Mouse (Mus musculus): ENCODE measurements around the gene Impad1. TPM values are rescaled to one million over a fixed set of nuclear protein-coding genes. Genes with fewer than 3 reads are reported as not detected.

Impad1 gene
- polyA plus RNA-seq, 1 experiment from 2014 or later: 37.6 TPM

DNA sequence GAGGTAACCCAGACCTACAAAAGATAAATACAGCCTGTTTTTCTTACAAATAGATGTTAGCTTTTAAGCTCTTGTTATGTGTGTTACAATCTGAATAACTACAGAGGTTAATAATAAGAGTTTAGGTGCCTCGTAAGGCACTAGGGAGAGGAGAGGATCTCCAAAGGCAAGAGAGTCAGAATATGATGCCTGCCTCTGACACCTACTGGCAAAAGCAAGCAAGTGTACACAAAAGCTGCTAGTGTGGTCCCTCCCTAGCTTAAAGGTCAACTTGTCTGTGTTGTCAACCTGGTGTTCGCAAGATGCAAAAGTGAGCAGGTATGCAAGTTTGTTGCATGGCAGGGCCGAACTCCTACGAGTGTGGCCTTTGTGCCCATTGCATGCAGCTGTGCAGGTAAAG, 34.8 kb downstream of the Impad1 start:
- no peak overlapping the region for H3K27ac ChIP-seq (replicated peaks in 1 of 2; ENCODE audit: control insufficient read depth in 1 of 2, insufficient read depth in 1 of 2, low read depth in 2 of 2, low read length in 2 of 2)
- no peak overlapping the region for H3K4me3 ChIP-seq (ENCODE audit: control insufficient read depth in 1 of 2, insufficient read depth in 1 of 2, low read depth in 1 of 2, low read length in 2 of 2)
- WGBS: 81% methylated on average over 4 of the region's 4 CpGs
- H3K27me3 ChIP-seq (ENCODE audit: control insufficient read depth, insufficient read depth, low read length): no peaks in the 10 kb centered on the region
- no peak overlapping the region for H3K9ac ChIP-seq (ENCODE audit: low read length)
- H3K36me3 ChIP-seq (ENCODE audit: control insufficient read depth, insufficient read depth, low read length): no peaks in the 10 kb centered on the region
- H3K4me2 ChIP-seq (ENCODE audit: low read length): no peak overlapping the region
- no peaks in the 10 kb centered on the region for H3K9me3 ChIP-seq (ENCODE audit: control insufficient read depth, low read length)
- ATAC-seq (ENCODE audit: insufficient number of reproducible peaks, insufficient read depth, low FRiP score, low read depth): no peak
- H3K4me1 ChIP-seq (ENCODE audit: control insufficient read depth in 2 of 2, insufficient read depth in 2 of 2, low read length in 2 of 2): no peaks in the 10 kb centered on the region

DNA sequence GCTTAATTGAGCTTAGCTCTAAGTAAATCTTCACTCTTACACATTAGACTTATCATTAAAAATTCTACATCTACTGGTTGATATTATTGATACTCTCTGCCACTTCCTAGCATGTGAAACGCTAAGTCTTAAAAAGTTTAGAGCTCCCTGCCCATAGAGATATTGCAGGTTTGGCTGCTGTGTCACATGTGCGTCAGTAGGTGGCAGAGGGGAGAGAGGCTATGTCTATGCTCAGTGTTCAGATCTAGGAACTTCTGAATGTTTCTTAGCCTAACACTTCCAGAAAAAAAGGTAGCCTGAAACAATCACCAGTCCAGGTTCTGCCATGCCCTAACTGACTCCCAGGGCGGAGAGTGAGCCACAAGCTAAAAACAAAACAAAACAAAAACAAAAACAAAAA, 63.7 kb downstream of the Impad1 start:
- Histone ChIP-seq H3K36me3 (ENCODE audit: control insufficient read depth, insufficient read depth, low read length) (no peaks in the 10 kb centered on the region), H3K9me3 (ENCODE audit: control insufficient read depth, low read length) (no peaks in the 10 kb centered on the region), H3K4me2 (ENCODE audit: low read length) (no peak overlapping the region), H3K4me3 (ENCODE audit: control insufficient read depth in 1 of 2, insufficient read depth in 1 of 2, low read depth in 1 of 2, low read length in 2 of 2) (no peak overlapping the region), H3K27ac (replicated peaks in 1 of 2; ENCODE audit: control insufficient read depth in 1 of 2, insufficient read depth in 1 of 2, low read depth in 2 of 2, low read length in 2 of 2) (no peak overlapping the region), H3K4me1 (ENCODE audit: control insufficient read depth in 2 of 2, insufficient read depth in 2 of 2, low read length in 2 of 2) (no peaks in the 10 kb centered on the region), H3K27me3 (ENCODE audit: control insufficient read depth, insufficient read depth, low read length) (no peaks in the 10 kb centered on the region), H3K9ac (ENCODE audit: low read length) (no peak overlapping the region)
- no peak for ATAC-seq (ENCODE audit: insufficient number of reproducible peaks, insufficient read depth, low FRiP score, low read depth)
- 54% methylated on average over 3 of the region's 3 CpGs for WGBS

DNA sequence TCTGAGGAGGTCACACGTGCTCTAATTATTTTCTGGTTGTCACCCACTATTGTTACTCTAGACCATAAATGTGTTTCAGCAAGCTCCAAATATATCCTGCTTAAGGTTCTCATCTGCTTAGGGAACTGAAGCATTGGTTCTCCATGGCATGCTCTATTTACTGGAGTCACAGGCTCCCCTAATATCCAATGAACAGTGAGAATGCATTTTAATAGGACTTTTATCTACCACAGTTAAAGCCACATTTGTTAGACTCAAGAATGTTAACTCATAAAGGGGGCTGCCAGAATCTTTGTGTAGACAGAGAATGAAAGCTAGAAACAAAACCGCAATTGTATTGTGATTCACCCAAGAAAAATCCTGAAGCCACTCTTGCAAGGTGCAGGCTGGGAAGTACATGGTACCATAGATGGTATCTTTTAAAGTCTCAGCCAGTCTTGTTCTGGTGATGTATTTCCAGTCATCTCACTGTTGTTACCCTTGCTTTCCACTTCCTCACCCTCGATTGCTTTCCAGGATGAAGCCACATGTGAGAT, 66.8 kb downstream of the Impad1 start:
- Histone ChIP-seq H3K9me3 (ENCODE audit: control insufficient read depth, low read length) (no peaks in the 10 kb centered on the region), H3K36me3 (ENCODE audit: control insufficient read depth, insufficient read depth, low read length) (no peaks in the 10 kb centered on the region), H3K9ac (ENCODE audit: low read length) (no peak overlapping the region), H3K27ac (replicated peaks in 1 of 2; ENCODE audit: control insufficient read depth in 1 of 2, insufficient read depth in 1 of 2, low read depth in 2 of 2, low read length in 2 of 2) (no peak overlapping the region), H3K27me3 (ENCODE audit: control insufficient read depth, insufficient read depth, low read length) (no peaks in the 10 kb centered on the region), H3K4me1 (ENCODE audit: control insufficient read depth in 2 of 2, insufficient read depth in 2 of 2, low read length in 2 of 2) (no peaks in the 10 kb centered on the region), H3K4me3 (ENCODE audit: control insufficient read depth in 1 of 2, insufficient read depth in 1 of 2, low read depth in 1 of 2, low read length in 2 of 2) (no peak overlapping the region), H3K4me2 (ENCODE audit: low read length) (no peak overlapping the region)
- 71% methylated on average over 3 of the region's 3 CpGs for WGBS
- ATAC-seq (ENCODE audit: insufficient number of reproducible peaks, insufficient read depth, low FRiP score, low read depth): no peak

DNA sequence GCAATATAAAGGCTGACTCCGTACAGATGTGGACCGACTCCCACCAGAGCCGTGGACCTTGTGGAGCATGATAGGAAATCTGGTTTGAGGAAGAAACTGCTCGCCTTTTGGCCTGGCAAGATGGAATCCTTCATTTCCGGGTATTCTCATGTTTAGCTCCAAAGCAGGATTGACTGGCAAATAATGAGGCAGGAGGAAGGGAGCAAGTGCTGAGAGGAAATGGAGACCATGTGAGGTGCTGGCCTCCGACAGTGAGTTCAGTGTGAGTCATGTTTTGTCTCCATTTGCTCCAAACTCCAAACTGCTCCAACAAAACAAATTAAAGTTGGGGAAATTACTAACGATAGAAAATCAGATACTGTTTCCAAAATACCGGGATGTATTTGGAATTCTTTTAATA, 69.3 kb downstream of the Impad1 start:
- Histone ChIP-seq H3K9me3 (ENCODE audit: control insufficient read depth, low read length) (no peaks in the 10 kb centered on the region), H3K27ac (replicated peaks in 1 of 2; ENCODE audit: control insufficient read depth in 1 of 2, insufficient read depth in 1 of 2, low read depth in 2 of 2, low read length in 2 of 2) (no peak overlapping the region), H3K4me1 (ENCODE audit: control insufficient read depth in 2 of 2, insufficient read depth in 2 of 2, low read length in 2 of 2) (no peaks in the 10 kb centered on the region), H3K36me3 (ENCODE audit: control insufficient read depth, insufficient read depth, low read length) (no peaks in the 10 kb centered on the region), H3K4me3 (ENCODE audit: control insufficient read depth in 1 of 2, insufficient read depth in 1 of 2, low read depth in 1 of 2, low read length in 2 of 2) (no peak overlapping the region), H3K27me3 (ENCODE audit: control insufficient read depth, insufficient read depth, low read length) (no peaks in the 10 kb centered on the region), H3K4me2 (ENCODE audit: low read length) (no peak overlapping the region), H3K9ac (ENCODE audit: low read length) (no peak overlapping the region)
- WGBS: 69% methylated on average over 8 of the region's 8 CpGs
- no peak for ATAC-seq (ENCODE audit: insufficient number of reproducible peaks, insufficient read depth, low FRiP score, low read depth)

DNA sequence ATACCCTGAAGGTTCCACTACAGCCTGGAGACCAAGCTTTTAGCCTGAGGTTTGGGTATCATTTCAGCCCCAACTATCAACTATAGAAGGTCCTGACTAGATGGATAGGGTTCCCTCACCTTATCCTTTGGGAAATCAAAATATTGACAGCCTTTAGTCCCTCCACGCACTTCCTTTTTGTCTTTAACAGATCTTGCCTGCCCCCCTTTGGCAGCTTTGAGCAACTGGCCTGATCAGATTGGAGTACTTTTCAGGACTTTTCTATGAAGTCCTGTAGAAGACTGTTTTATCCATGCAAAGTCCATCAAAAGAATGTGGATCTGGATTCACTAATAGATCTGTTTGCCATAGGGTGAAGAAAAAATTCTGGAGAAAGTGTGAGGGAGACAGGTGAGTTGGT, 71.1 kb downstream of the Impad1 start:
- H3K27ac ChIP-seq (replicated peaks in 1 of 2; ENCODE audit: control insufficient read depth in 1 of 2, insufficient read depth in 1 of 2, low read depth in 2 of 2, low read length in 2 of 2): no peak overlapping the region
- 56% methylated on average over 1 of the region's 1 CpGs for WGBS
- no peak for ATAC-seq (ENCODE audit: insufficient number of reproducible peaks, insufficient read depth, low FRiP score, low read depth)
- no peak overlapping the region for H3K4me2 ChIP-seq (ENCODE audit: low read length)
- H3K9me3 ChIP-seq (ENCODE audit: control insufficient read depth, low read length): no peaks in the 10 kb centered on the region
- H3K4me3 ChIP-seq (ENCODE audit: control insufficient read depth in 1 of 2, insufficient read depth in 1 of 2, low read depth in 1 of 2, low read length in 2 of 2): no peak overlapping the region
- H3K9ac ChIP-seq (ENCODE audit: low read length): no peak overlapping the region
- H3K4me1 ChIP-seq (ENCODE audit: control insufficient read depth in 2 of 2, insufficient read depth in 2 of 2, low read length in 2 of 2): no peaks in the 10 kb centered on the region
- no peaks in the 10 kb centered on the region for H3K27me3 ChIP-seq (ENCODE audit: control insufficient read depth, insufficient read depth, low read length)
- H3K36me3 ChIP-seq (ENCODE audit: control insufficient read depth, insufficient read depth, low read length): no peaks in the 10 kb centered on the region

DNA sequence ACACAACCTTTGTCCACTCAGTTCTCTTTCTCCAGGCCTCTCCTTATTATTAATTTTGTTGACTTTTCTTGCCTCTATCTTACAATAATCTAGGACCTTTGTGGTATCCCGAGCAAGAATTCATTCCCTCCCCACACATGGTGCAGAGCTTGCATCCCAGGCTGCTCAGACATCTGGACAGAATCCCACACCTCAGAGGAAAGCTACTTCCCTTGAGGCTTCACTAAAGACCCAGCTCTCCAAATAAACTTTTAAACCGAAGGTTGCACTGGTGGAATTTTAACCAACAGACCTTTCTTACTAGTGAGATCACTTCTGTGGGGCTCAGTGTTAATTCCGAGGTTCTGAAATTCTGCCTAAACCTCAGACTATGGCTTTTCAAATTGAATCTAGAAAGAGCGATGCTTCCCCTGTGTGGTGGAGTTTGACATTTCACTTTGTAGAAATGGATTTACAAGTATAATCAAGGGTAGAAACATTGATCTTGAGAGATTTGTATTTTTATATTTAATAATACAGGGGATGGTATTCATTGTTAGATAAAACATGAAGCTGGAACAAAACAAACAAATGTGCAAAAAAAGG, 75.3 kb downstream of the Impad1 start:
- Histone ChIP-seq H3K4me1 (ENCODE audit: control insufficient read depth in 2 of 2, insufficient read depth in 2 of 2, low read length in 2 of 2) (no peaks in the 10 kb centered on the region), H3K9me3 (ENCODE audit: control insufficient read depth, low read length) (no peaks in the 10 kb centered on the region), H3K27me3 (ENCODE audit: control insufficient read depth, insufficient read depth, low read length) (no peaks in the 10 kb centered on the region), H3K4me2 (ENCODE audit: low read length) (no peak overlapping the region), H3K36me3 (ENCODE audit: control insufficient read depth, insufficient read depth, low read length) (no peaks in the 10 kb centered on the region), H3K9ac (ENCODE audit: low read length) (no peak overlapping the region), H3K27ac (replicated peaks in 1 of 2; ENCODE audit: control insufficient read depth in 1 of 2, insufficient read depth in 1 of 2, low read depth in 2 of 2, low read length in 2 of 2) (no peak overlapping the region), H3K4me3 (ENCODE audit: control insufficient read depth in 1 of 2, insufficient read depth in 1 of 2, low read depth in 1 of 2, low read length in 2 of 2) (no peak overlapping the region)
- ATAC-seq (ENCODE audit: insufficient number of reproducible peaks, insufficient read depth, low FRiP score, low read depth): no peak
- 53% methylated on average over 4 of the region's 4 CpGs for WGBS
